Mouse (Mus musculus) lung, postnatal 4 days (tissue): ENCODE measurements at regions not wholly inside any gene's neighbourhood (a gene's known extent, or its start where the extent isn't known, plus 50 kb on each side); places are given as distances from the start of the nearest gene placed in this dataset.

Experiments used
- DNase-seq, 2 experiments: peaks; one replicate each; pipeline ENCODE4 v3.0.0; 2021

DNA sequence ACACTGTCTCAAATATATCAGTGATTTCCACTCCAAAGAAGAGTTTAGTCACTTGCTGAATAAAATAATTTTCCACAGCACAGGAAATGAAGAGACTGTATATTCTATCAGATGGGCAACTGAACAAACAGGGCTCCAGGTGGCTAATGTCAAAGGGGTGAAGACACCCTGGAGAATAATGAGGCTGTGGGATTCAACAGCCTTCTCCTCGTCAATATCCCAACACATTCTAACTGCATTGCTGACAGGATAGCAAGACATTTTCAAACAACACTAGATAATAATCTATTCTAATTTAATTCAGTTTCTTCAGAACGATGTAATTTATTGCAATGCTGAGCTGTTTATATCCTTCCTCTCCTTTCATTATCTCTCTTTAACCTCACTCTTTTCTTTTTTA is 134.4 kb upstream of the Klhl13 start:
- no peak for DNase-seq

DNA sequence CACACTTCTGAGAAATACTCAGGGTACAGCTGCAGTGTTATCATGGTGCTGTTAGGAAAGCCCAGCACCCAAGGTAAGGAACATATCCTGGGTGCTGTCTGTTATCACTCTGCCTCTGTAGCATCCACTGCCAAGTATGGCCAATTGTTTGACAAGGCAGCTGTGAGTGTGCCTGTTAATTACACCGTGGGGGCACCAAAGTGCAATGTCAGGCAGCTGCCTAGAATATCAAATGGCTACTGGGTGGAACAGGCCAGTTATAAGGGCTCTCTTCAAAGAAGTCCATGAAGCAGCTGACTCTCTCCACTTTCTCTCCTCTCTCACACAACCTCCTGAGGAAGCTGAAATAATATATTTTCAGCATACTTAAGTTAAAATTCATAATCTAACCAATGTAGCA is 130.3 kb upstream of the Klhl13 start:
- no peak for DNase-seq

DNA sequence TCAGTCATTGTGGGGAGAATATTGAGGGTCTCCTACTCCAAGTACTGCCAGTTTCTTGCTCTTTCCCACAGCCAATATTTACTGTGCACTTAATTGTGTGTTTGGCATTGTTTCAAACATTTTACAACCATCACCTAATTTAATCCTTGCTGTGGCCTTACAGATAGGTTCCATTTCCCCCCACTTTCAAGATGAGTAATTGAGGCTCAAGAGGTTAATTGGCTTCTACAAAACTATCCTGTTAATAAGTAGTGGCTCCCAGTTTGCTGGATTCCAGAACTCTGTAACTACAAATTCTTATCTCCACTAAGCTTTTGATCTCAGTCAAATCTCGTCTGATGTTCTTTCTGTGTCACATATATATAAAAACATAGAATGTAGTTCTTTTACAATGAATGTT is 112.0 kb upstream of the Klhl13 start:
- no peak for DNase-seq

DNA sequence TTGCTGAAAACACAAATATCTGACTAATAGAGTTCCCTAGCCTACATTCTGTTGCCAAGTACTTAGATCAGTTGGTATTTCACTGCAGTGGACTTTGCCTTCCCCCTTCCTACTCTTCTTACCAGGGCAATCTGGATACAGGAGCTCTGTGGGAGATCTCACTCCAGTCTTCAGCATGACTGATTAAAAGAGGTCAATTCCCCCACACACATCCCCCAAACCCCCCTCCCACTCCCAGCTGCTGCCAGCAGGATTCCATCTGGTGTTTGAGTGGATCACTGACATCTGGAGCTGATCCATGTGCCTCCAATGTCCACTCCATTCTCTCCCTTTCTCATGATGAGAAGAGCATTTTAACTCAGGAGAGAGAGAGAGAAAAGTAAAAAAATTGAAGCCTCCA is 101.1 kb upstream of the Klhl13 start:
- DNase-seq, result peak; percentile 7 to 44

DNA sequence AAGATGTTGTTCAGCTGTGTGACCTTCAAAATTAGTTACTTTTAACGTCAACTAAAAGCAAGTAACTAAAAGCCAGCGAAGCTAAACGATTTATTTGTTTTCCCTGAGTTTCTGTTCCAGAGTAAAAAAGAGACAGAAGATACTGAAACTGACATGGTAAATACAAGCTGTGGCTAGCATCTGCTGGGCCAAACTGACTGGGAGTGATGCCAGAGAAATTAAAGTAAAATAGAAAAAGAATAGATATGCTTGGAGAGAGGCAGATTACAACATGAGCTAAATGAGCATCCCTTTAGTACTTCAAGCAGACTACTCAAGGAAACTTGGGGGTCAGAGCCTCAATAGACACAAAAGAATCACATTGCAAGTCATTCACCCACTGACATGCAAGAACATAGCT is 88.7 kb upstream of the Klhl13 start:
- no peak for DNase-seq

DNA sequence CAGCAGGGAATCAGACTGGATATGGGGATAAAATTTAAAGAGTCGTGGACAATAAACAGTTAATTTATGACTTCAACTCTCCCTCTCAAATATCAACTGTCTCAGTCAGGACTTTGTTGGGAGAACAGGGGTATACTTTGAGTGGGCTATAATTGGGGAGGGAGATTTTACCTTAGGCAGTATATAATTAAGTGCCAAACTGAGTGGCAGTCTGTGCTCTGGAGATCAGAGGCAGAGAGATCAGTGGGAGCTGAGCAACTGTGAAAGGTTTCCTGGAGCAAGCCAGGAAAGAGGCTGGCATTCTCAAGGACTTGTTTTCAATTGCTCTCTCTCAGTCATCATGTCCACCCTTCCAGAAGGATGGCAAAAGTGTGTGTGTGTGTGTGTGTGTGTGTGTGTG is 57.9 kb upstream of the Klhl13 start:
- no peak for DNase-seq

DNA sequence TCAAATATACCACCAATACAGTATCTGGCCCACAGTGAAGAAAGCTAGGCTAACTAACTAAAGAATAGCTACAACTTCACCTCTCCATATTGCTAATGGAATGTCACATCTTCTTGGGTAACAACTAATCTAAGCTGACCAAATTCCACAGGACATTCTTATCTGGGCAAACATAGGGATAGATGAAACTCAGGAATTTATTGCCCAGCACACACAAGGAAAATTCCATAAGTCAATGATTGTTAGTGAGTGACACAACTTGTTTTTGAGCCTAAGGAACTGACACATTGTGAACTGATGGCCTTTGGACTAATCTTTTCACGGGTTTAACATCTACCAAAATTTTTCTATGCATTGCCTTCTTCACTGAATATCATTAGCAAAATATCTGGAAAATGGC is 52.6 kb upstream of the Klhl13 start:
- DNase-seq, result no peak
